8 mouse cellular contexts compared by ENCODE assay signal in genomic region chr11:68341111-68342002, GRCm38 (mm10). TPM values are rescaled to one million over a fixed set of nuclear protein-coding genes. Genes with fewer than 3 reads are reported as not detected.
DNase-seq lines count a peak whose midpoint lies in the region; ATAC-seq lines count a peak whose summit lies in the region.

No protein-coding gene starts in this region.

- DNase-seq in kidney, postnatal 25 days, result peak; percentile 48 to 57
- no peak for DNase-seq in kidney, adult 9 months
- peak; percentile 44 for DNase-seq in ZHBTc4 (ENCODE audit: low read depth, low spot score)
- no peak for DNase-seq in c-Kit-positive CD71-positive TER-119-positive erythroid progenitor cells, embryonic 14.5 days (ENCODE audit: low spot score)

- H3K9me3 ChIP-seq in forebrain, embryonic 16.5 days (ENCODE audit: control insufficient read depth, low read length), result no peaks in the 10 kb centered on the region
- H3K9me3 ChIP-seq in hindbrain, embryonic 16.5 days (ENCODE audit: control insufficient read depth, low read length), result no peaks in the 10 kb centered on the region
- no peaks in the 10 kb centered on the region for H3K9me3 ChIP-seq in neural tube, embryonic 15.5 days (replicated peaks)

- no peaks in the 10 kb centered on the region for H3K36me3 ChIP-seq in forebrain, embryonic 16.5 days (ENCODE audit: control insufficient read depth, insufficient read depth)
- no peaks in the 10 kb centered on the region for H3K36me3 ChIP-seq in hindbrain, embryonic 16.5 days (ENCODE audit: control insufficient read depth, insufficient read depth, low read length)
- no peaks in the 10 kb centered on the region for H3K36me3 ChIP-seq in neural tube, embryonic 15.5 days

- ATAC-seq in forebrain, embryonic 16.5 days, result peak; percentile 76
- ATAC-seq in hindbrain, embryonic 16.5 days, result peak; percentile 75
- no peak for ATAC-seq in neural tube, embryonic 15.5 days (ENCODE audit: low FRiP score)
- ATAC-seq in monocyte, adult 5-6 weeks (replicated peaks; ENCODE audit: insufficient number of reproducible peaks, low FRiP score, low TSS enrichment, poor library complexity, severe bottlenecking), result no peak

- peaks cover 14% of the 10 kb centered on the region for H3K4me1 ChIP-seq in forebrain, embryonic 16.5 days (replicated peaks; ENCODE audit: control insufficient read depth, insufficient read depth, low read length)
- peaks cover 3% of the 10 kb centered on the region; the same call in 1 of the 2 replicates for H3K4me1 ChIP-seq in hindbrain, embryonic 16.5 days (ENCODE audit: control insufficient read depth, insufficient read depth, low read depth, low read length)
- H3K4me1 ChIP-seq in neural tube, embryonic 15.5 days, result peaks cover 19% of the 10 kb centered on the region

- no peaks in the 10 kb centered on the region for H3K27me3 ChIP-seq in forebrain, embryonic 16.5 days (replicated peaks; ENCODE audit: control insufficient read depth, insufficient read depth, low read length)
- no peaks in the 10 kb centered on the region for H3K27me3 ChIP-seq in hindbrain, embryonic 16.5 days (replicated peaks; ENCODE audit: control insufficient read depth, insufficient read depth, low read length)
- no peaks in the 10 kb centered on the region for H3K27me3 ChIP-seq in neural tube, embryonic 15.5 days (replicated peaks)

- 56% methylated on average over 13 of the region's 13 CpGs for WGBS in forebrain, embryonic 16.5 days
- WGBS in hindbrain, embryonic 16.5 days, result 68% methylated on average over 13 of the region's 13 CpGs
- 72% methylated on average over 13 of the region's 13 CpGs for WGBS in neural tube, embryonic 15.5 days

- H3K4me3 ChIP-seq in forebrain, embryonic 16.5 days (replicated peaks; ENCODE audit: low read length), result no peak overlapping the region
- H3K4me3 ChIP-seq in hindbrain, embryonic 16.5 days (ENCODE audit: low read length), result no peak overlapping the region
- no peak overlapping the region for H3K4me3 ChIP-seq in neural tube, embryonic 15.5 days (replicated peaks)

- 0 out of 2 replicates have a peak overlapping the region, but pooled peaks have one; percentile 13 for H3K27ac ChIP-seq in forebrain, embryonic 16.5 days (ENCODE audit: low read length)
- H3K27ac ChIP-seq in hindbrain, embryonic 16.5 days (ENCODE audit: low read depth, low read length), result peak overlapping the region; percentile 52; the same call in 1 of the 2 replicates
- peak overlapping the region; percentile 41; the same call in 1 of the 2 replicates for H3K27ac ChIP-seq in neural tube, embryonic 15.5 days (replicated peaks)

- no peak overlapping the region for H3K4me2 ChIP-seq in forebrain, embryonic 16.5 days (ENCODE audit: low read length)
- no peak overlapping the region for H3K4me2 ChIP-seq in hindbrain, embryonic 16.5 days (ENCODE audit: low read length)
- H3K4me2 ChIP-seq in neural tube, embryonic 15.5 days, result no peak overlapping the region

- H3K9ac ChIP-seq in forebrain, embryonic 16.5 days (replicated peaks; ENCODE audit: low read depth, low read length), result no peak overlapping the region
- no peak overlapping the region for H3K9ac ChIP-seq in hindbrain, embryonic 16.5 days (ENCODE audit: low read depth, low read length)
- H3K9ac ChIP-seq in neural tube, embryonic 15.5 days (replicated peaks), result no peak overlapping the region

RNA-seq across cellular contexts. Expression of gene Ntn1, which starts 59.3 kb away (rescaled TPM):
- 6.8 and 9.4 TPM in 2 replicates for polyA plus RNA-seq in forebrain, embryonic 16.5 days (2015; fragmentation: Nextera tagmentation; extraction: Ambion mirVana)
- polyA plus RNA-seq in hindbrain, embryonic 16.5 days (2015; fragmentation: Nextera tagmentation; extraction: Ambion mirVana), result 13.3 and 21.7 TPM in 2 replicates
- polyA plus RNA-seq in neural tube, embryonic 15.5 days (2015; fragmentation: Nextera tagmentation; extraction: Ambion mirVana), result 25.7 and 28.9 TPM in 2 replicates
- total RNA-seq in monocyte, adult 5-6 weeks (2017), result 0.32 TPM in 1 of 3 replicates, not detected in the others

Comparison
In these comparisons a context has a peak if more than half of its experiments do, and no peak if none do; other contexts are left out.
1. DNase-seq: peak in kidney, postnatal 25 days (2 of 2) and ZHBTc4 (single experiment); none in kidney, adult 9 months (single experiment) and c-Kit-positive CD71-positive TER-119-positive erythroid progenitor cells, embryonic 14.5 days (single experiment).
2. ATAC-seq: peak in forebrain, embryonic 16.5 days (single experiment) and hindbrain, embryonic 16.5 days (single experiment); none in neural tube, embryonic 15.5 days (single experiment) and monocyte, adult 5-6 weeks (single experiment).
3. Peak in every context shown above with its lines, with median percentiles within 50 percentile points of each other: H3K27ac ChIP-seq.